Mouse (Mus musculus) stomach, embryonic 14.5 days (tissue): ENCODE measurements around the gene Lrrc56. TPM values are rescaled to one million over a fixed set of nuclear protein-coding genes. Genes with fewer than 3 reads are reported as not detected.
A peak's percentile ranks its signal among the peaks of the same experiment; 100 is the strongest.

Experiments used
- ATAC-seq: fragments of 200-750 bp; cut with Nextera tagmentation; 2 replicates; pipeline ENCODE4 v1.8.0; 2017; ENCODE audit warnings: low read depth, moderate TSS enrichment; ENCODE audit not compliant: insufficient number of reproducible peaks, insufficient read depth, low FRiP score
- H3K27ac ChIP-seq: fragments of 300-500 bp; sonication (generic); 2 replicates; pipeline ENCODE4 v1.5.1; 2014; ENCODE audit warnings: mild to moderate bottlenecking, low read length, moderate library complexity, mixed read lengths
- H3K27me3 ChIP-seq: fragments of 300-500 bp; sonication (generic); 2 replicates; pipeline ENCODE4 v1.6.1; 2014; ENCODE audit warnings: low read length, control low read depth, mixed read lengths; ENCODE audit not compliant: control insufficient read depth, insufficient read depth
- H3K36me3 ChIP-seq: fragments of 300-500 bp; sonication (generic); 2 replicates; pipeline ENCODE4 v1.6.1; 2014; ENCODE audit warnings: mild to moderate bottlenecking, control low read depth, low read length, moderate library complexity, mixed read lengths; ENCODE audit not compliant: control insufficient read depth, insufficient read depth
- H3K4me1 ChIP-seq: fragments of 300-500 bp; sonication (generic); 2 replicates; pipeline ENCODE4 v1.6.1; 2014; ENCODE audit warnings: low read length, control low read depth, mixed read lengths; ENCODE audit not compliant: control insufficient read depth, insufficient read depth
- H3K4me2 ChIP-seq: fragments of 300-500 bp; sonication (generic); replicated peaks from 2 replicates; pipeline ENCODE4 v1.6.1; 2014; ENCODE audit warnings: low read depth, low read length, control low read depth
- H3K4me3 ChIP-seq: fragments of 300-500 bp; sonication (generic); 2 replicates; pipeline ENCODE4 v1.5.1; 2014; ENCODE audit warnings: low read depth, low read length, control low read depth
- H3K9ac ChIP-seq: fragments of 300-500 bp; sonication (generic); replicated peaks from 2 replicates; pipeline ENCODE4 v1.6.1; 2014; ENCODE audit warnings: low read depth, mild to moderate bottlenecking, control low read depth, low read length, moderate library complexity, mixed read lengths
- H3K9me3 ChIP-seq: fragments of 300-500 bp; sonication (generic); 2 replicates; pipeline ENCODE4 v1.6.1; 2016; ENCODE audit warnings: low read depth, low read length, control low read depth; ENCODE audit not compliant: control insufficient read depth
- WGBS: fragments of 180-500 bp; shearing (Covaris S2); extraction: QIAGEN DNeasy Blood & Tissue Kit; methylation state at CpG from one replicate; pipeline ENCODE4 v1.1.7; 2014; 5-methylcytosine and 5-hydroxymethylcytosine counted together
- polyA plus RNA-seq: library from polyadenylated mRNA; unstranded; fragments of >200 nt; fragmentation: Nextera tagmentation; extraction: Ambion mirVana; gene quantifications from 2 replicates; pipeline ENCODE4 v1.2.1, GENCODE M21; 2014

The Lrrc56 gene
- polyA plus RNA-seq, 1 experiment from 2014 or later = 5.3 TPM

- Histone ChIP-seq H3K27ac (no peak overlapping the region), H3K9ac (no peak overlapping the region), H3K4me2 (no peak overlapping the region), H3K36me3 (peaks cover 32% of the 10 kb centered on the region), H3K4me3 (no peak overlapping the region), H3K9me3 (no peaks in the 10 kb centered on the region), H3K27me3 (no peaks in the 10 kb centered on the region), H3K4me1 (peaks cover 7% of the 10 kb centered on the region)
- WGBS = 74% methylated on average over 3 of the region's 3 CpGs
- no peak for ATAC-seq
Measured at GRCm38 (mm10) chr7:141188194-141188593, 5.8 kb upstream of the Lrrc56 start.

DNA sequence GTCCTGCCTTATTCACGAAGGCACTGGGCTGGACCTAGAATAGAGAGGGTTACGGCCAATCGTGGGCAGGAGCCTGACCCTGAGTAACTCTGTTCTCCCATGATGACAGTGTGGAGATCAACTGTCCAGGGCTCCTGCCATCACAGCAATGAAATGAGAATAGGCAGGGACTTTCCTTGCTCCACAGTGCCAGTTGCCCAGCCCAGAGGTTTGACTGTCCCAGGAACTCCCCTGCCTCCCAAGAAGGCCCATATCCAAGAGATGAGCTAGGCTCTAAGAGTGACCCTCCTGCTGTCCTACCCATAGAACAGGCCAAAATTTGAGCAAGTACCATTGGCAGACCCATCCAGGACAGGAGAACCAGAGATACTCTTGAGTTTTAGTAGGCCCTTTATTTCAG is 5.2 kb upstream of the Lrrc56 start:
- Histone ChIP-seq H3K9ac (no peak overlapping the region), H3K4me1 (peaks cover 7% of the 10 kb centered on the region), H3K4me3 (no peak overlapping the region), H3K27me3 (no peaks in the 10 kb centered on the region), H3K9me3 (no peaks in the 10 kb centered on the region), H3K4me2 (no peak overlapping the region), H3K36me3 (peaks cover 32% of the 10 kb centered on the region), H3K27ac (no peak overlapping the region)
- ATAC-seq = no peak
- 89% methylated on average over 3 of the region's 3 CpGs for WGBS

GRCm38 (mm10) chr7:141190220-141190619 is 3.7 kb upstream of the Lrrc56 start:
- ATAC-seq = no peak
- Histone ChIP-seq H3K36me3 (peaks cover 32% of the 10 kb centered on the region), H3K4me3 (no peak overlapping the region), H3K4me1 (peaks cover 7% of the 10 kb centered on the region), H3K9ac (no peak overlapping the region), H3K27ac (no peak overlapping the region), H3K4me2 (no peak overlapping the region), H3K27me3 (no peaks in the 10 kb centered on the region), H3K9me3 (no peaks in the 10 kb centered on the region)
- WGBS = 88% methylated on average over 3 of the region's 3 CpGs

DNA sequence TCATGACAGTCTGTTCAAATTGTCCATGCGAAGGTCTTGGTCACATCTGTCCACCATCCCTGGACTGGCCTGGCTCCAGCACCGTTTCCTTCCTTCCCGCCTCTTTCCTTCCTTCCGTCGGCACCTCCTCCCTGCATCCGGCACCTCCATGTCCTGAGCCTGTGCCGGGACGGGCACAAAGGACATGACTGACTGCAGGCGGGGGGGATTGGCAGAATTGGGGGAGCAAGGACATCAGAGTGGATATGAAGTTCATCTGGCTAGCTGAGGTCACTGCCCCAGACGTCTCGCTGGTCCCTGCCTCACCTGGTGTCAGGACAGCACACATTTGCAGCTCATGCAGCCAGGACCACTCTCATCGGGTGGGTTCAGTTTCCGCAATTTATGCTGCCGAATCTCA is 2.9 kb upstream of the Lrrc56 start:
- peaks cover 32% of the 10 kb centered on the region for H3K36me3 ChIP-seq
- no peak overlapping the region for H3K27ac ChIP-seq
- no peak overlapping the region for H3K4me2 ChIP-seq
- 87% methylated on average over 14 of the region's 14 CpGs for WGBS
- ATAC-seq = no peak
- H3K27me3 ChIP-seq = no peaks in the 10 kb centered on the region
- H3K4me3 ChIP-seq = no peak overlapping the region
- H3K9ac ChIP-seq = no peak overlapping the region
- peaks cover 7% of the 10 kb centered on the region for H3K4me1 ChIP-seq
- no peaks in the 10 kb centered on the region for H3K9me3 ChIP-seq

GRCm38 (mm10) chr7:141191796-141192685 is 1.9 kb upstream of the Lrrc56 start:
- Histone ChIP-seq H3K9ac (peak overlapping the region; percentile 91; the same call in 1 of the 2 replicates), H3K9me3 (no peaks in the 10 kb centered on the region), H3K4me1 (peaks cover 7% of the 10 kb centered on the region), H3K4me3 (peak overlapping the region; percentile 89; the same call in 1 of the 2 replicates), H3K4me2 (peak overlapping the region; percentile 96), H3K27me3 (no peaks in the 10 kb centered on the region), H3K27ac (no peak overlapping the region), H3K36me3 (peaks cover 32% of the 10 kb centered on the region)
- ATAC-seq = no peak
- 90% methylated on average over 24 of the region's 24 CpGs for WGBS

GRCm38 (mm10) chr7:141192776-141193347 is 1.1 kb upstream of the Lrrc56 start:
- Histone ChIP-seq H3K9ac (peak overlapping the region; percentile 91), H3K9me3 (no peaks in the 10 kb centered on the region)
- 0 out of 2 replicates have a peak, but pooled peaks have one; percentile 0 for ATAC-seq

DNA sequence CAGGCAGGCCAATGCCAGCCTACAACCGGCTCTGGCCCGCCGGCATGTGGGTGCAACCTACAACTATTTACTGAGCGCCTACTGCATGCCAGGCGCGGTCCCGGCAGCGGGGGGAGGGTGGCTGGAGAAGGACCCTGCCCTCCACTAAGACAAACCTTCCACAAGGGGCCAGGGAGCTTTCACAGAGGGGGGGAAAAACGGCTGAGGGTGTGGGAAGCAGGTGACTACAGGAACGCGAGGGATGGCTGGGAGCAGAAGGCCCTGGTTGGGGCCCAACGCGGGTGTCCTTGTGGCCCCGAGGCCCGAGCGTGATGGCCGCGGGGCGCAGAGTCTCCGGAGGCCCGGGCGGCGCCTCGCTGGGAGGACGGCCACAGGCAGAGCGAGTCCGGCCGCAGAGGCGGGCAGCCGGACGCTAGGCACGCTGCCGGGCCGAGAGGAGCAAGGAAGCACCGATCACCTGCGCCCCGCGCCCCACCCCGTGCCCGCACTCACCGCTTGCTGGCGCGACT is 555 bp upstream of the Lrrc56 start:
- peak overlapping the region; percentile 91 for H3K9ac ChIP-seq
- H3K4me2 ChIP-seq = peak overlapping the region; percentile 96
- no peaks in the 10 kb centered on the region for H3K27me3 ChIP-seq
- peaks cover 32% of the 10 kb centered on the region for H3K36me3 ChIP-seq
- under 1% methylated on average over 25 of the region's 43 CpGs for WGBS
- peak overlapping the region; percentile 89 for H3K4me3 ChIP-seq
- H3K4me1 ChIP-seq = peaks cover 7% of the 10 kb centered on the region
- ATAC-seq = no peak; the same call in 1 of the 2 replicates
- peak overlapping the region; percentile 90 for H3K27ac ChIP-seq
- no peaks in the 10 kb centered on the region for H3K9me3 ChIP-seq

More at GRCm38 (mm10) chr7:141192776-141193347, 1.1 kb upstream of the Lrrc56 start:
- peak overlapping the region; percentile 89 for H3K4me3 ChIP-seq
- H3K27me3 ChIP-seq = no peaks in the 10 kb centered on the region
- H3K27ac ChIP-seq = peak overlapping the region; percentile 90
- H3K4me1 ChIP-seq = peaks cover 7% of the 10 kb centered on the region
- 28% methylated on average over 12 of the region's 12 CpGs for WGBS
- peaks cover 32% of the 10 kb centered on the region for H3K36me3 ChIP-seq
- peak overlapping the region; percentile 96 for H3K4me2 ChIP-seq

- peak overlapping the region; percentile 85 for H3K4me2 ChIP-seq
- H3K4me1 ChIP-seq = peaks cover 7% of the 10 kb centered on the region
- peaks cover 29% of the 10 kb centered on the region for H3K36me3 ChIP-seq
- peak overlapping the region; percentile 89 for H3K4me3 ChIP-seq
- no peaks in the 10 kb centered on the region for H3K27me3 ChIP-seq
- peak overlapping the region; percentile 45 for H3K9ac ChIP-seq
- H3K9me3 ChIP-seq = no peaks in the 10 kb centered on the region
- ATAC-seq = no peak
- peak overlapping the region; percentile 83 for H3K27ac ChIP-seq
- WGBS = 1% methylated on average over 23 of the region's 23 CpGs
Measured at GRCm38 (mm10) chr7:141194409-141194808, 452 bp downstream of the Lrrc56 start.
